Mouse (Mus musculus): ENCODE measurements around the gene Rbm43. TPM values are rescaled to one million over a fixed set of nuclear protein-coding genes. Genes with fewer than 3 reads are reported as not detected.

The Rbm43 gene
- 14.3 and 23.2 TPM in 2 replicates for polyA plus RNA-seq (2012; rRNA removed)

GRCm38 (mm10) chr2:51934574-51935334 is at the start of gene Rbm43:
Gene Rbm43, minus strand, starts transcription at chr2:51935163.
- H3K27ac ChIP-seq (ENCODE audit: control insufficient read depth, insufficient read depth, low read depth, low read length): peak within 1 kb of the TSS; percentile 40
- TF ChIP-seq CTCF (IDR thresholded peaks at IDR 0.05; ENCODE audit: control insufficient read depth, insufficient read depth, insufficient replicate concordance, low read depth, low read length) (no peak), POLR2A (IDR thresholded peaks at IDR 0.05; ENCODE audit: control insufficient read depth, low read depth, low read length) (peak; percentile 20; the same call in 1 of the 2 replicates)
- H3K27me3 ChIP-seq (ENCODE audit: control insufficient read depth, insufficient read depth, low read length): no peaks in the 10 kb centered on the region
- peak within 1 kb of the TSS; percentile 87 for H3K4me3 ChIP-seq (ENCODE audit: control insufficient read depth, low read depth, low read length)
- peaks cover 5% of the 10 kb centered on the region for H3K4me1 ChIP-seq (ENCODE audit: control insufficient read depth, insufficient read depth, low read length)
- no peaks in the 10 kb centered on the region for H3K36me3 ChIP-seq (ENCODE audit: control insufficient read depth, insufficient read depth, low read length)

GRCm38 (mm10) chr2:51982288-51982687 is 47.3 kb upstream of the Rbm43 start:
- Histone ChIP-seq H3K27ac (ENCODE audit: control insufficient read depth, insufficient read depth, low read depth, low read length) (no peak overlapping the region), H3K36me3 (ENCODE audit: control insufficient read depth, insufficient read depth, low read length) (no peaks in the 10 kb centered on the region), H3K4me3 (ENCODE audit: control insufficient read depth, low read depth, low read length) (no peak overlapping the region), H3K4me1 (ENCODE audit: control insufficient read depth, insufficient read depth, low read length) (peaks cover 9% of the 10 kb centered on the region), H3K27me3 (ENCODE audit: control insufficient read depth, insufficient read depth, low read length) (no peaks in the 10 kb centered on the region)
- no peak for TF ChIP-seq CTCF (IDR thresholded peaks at IDR 0.05; ENCODE audit: control insufficient read depth, insufficient read depth, insufficient replicate concordance, low read depth, low read length)

- Histone ChIP-seq H3K4me3 (ENCODE audit: control insufficient read depth, low read depth, low read length) (no peak overlapping the region), H3K36me3 (ENCODE audit: control insufficient read depth, insufficient read depth, low read length) (no peaks in the 10 kb centered on the region), H3K27ac (ENCODE audit: control insufficient read depth, insufficient read depth, low read depth, low read length) (no peak overlapping the region), H3K4me1 (ENCODE audit: control insufficient read depth, insufficient read depth, low read length) (peaks cover 9% of the 10 kb centered on the region), H3K27me3 (ENCODE audit: control insufficient read depth, insufficient read depth, low read length) (no peaks in the 10 kb centered on the region)
- no peak for TF ChIP-seq CTCF (IDR thresholded peaks at IDR 0.05; ENCODE audit: control insufficient read depth, insufficient read depth, insufficient replicate concordance, low read depth, low read length)
- TF ChIP-seq POLR2A (IDR thresholded peaks at IDR 0.05; ENCODE audit: control insufficient read depth, low read depth, low read length): no peak
Observed at GRCm38 (mm10) chr2:51981630-51982029, 46.7 kb upstream of the Rbm43 start.

GRCm38 (mm10) chr2:51973410-51973968 is 38.5 kb upstream of the Rbm43 start, which contains the start of gene Nmi:
Gene Nmi, minus strand, starts transcription at chr2:51973494.
- H3K27ac ChIP-seq (ENCODE audit: control insufficient read depth, insufficient read depth, low read depth, low read length): peak within 1 kb of the TSS; percentile 7
- H3K4me1 ChIP-seq (ENCODE audit: control insufficient read depth, insufficient read depth, low read length): peaks cover 2% of the 10 kb centered on the region; the same call in 1 of the 2 replicates
- H3K27me3 ChIP-seq (ENCODE audit: control insufficient read depth, insufficient read depth, low read length): no peaks in the 10 kb centered on the region
- TF ChIP-seq POLR2A (IDR thresholded peaks at IDR 0.05; ENCODE audit: control insufficient read depth, low read depth, low read length): no peak
- no peak for TF ChIP-seq CTCF (IDR thresholded peaks at IDR 0.05; ENCODE audit: control insufficient read depth, insufficient read depth, insufficient replicate concordance, low read depth, low read length)
- H3K36me3 ChIP-seq (ENCODE audit: control insufficient read depth, insufficient read depth, low read length): no peaks in the 10 kb centered on the region
- peak within 1 kb of the TSS; percentile 73 for H3K4me3 ChIP-seq (ENCODE audit: control insufficient read depth, low read depth, low read length)

GRCm38 (mm10) chr2:51972641-51973409 is 37.9 kb upstream of the Rbm43 start:
- H3K27me3 ChIP-seq (ENCODE audit: control insufficient read depth, insufficient read depth, low read length): no peaks in the 10 kb centered on the region

GRCm38 (mm10) chr2:51972142-51972541 is 37.2 kb upstream of the Rbm43 start:
- Histone ChIP-seq H3K27me3 (ENCODE audit: control insufficient read depth, insufficient read depth, low read length) (no peaks in the 10 kb centered on the region), H3K4me1 (ENCODE audit: control insufficient read depth, insufficient read depth, low read length) (peaks cover 2% of the 10 kb centered on the region; the same call in 1 of the 2 replicates), H3K4me3 (ENCODE audit: control insufficient read depth, low read depth, low read length) (no peak overlapping the region), H3K27ac (ENCODE audit: control insufficient read depth, insufficient read depth, low read depth, low read length) (no peak overlapping the region), H3K36me3 (ENCODE audit: control insufficient read depth, insufficient read depth, low read length) (no peaks in the 10 kb centered on the region)
- no peak for TF ChIP-seq POLR2A (IDR thresholded peaks at IDR 0.05; ENCODE audit: control insufficient read depth, low read depth, low read length)
- no peak for TF ChIP-seq CTCF (IDR thresholded peaks at IDR 0.05; ENCODE audit: control insufficient read depth, insufficient read depth, insufficient replicate concordance, low read depth, low read length)

More at GRCm38 (mm10) chr2:51972641-51973409, 37.9 kb upstream of the Rbm43 start:
- Histone ChIP-seq H3K27ac (ENCODE audit: control insufficient read depth, insufficient read depth, low read depth, low read length) (peak overlapping the region; percentile 7), H3K4me1 (ENCODE audit: control insufficient read depth, insufficient read depth, low read length) (peaks cover 2% of the 10 kb centered on the region; the same call in 1 of the 2 replicates), H3K36me3 (ENCODE audit: control insufficient read depth, insufficient read depth, low read length) (no peaks in the 10 kb centered on the region), H3K4me3 (ENCODE audit: control insufficient read depth, low read depth, low read length) (peak overlapping the region; percentile 73)
- TF ChIP-seq CTCF (IDR thresholded peaks at IDR 0.05; ENCODE audit: control insufficient read depth, insufficient read depth, insufficient replicate concordance, low read depth, low read length): no peak
- TF ChIP-seq POLR2A (IDR thresholded peaks at IDR 0.05; ENCODE audit: control insufficient read depth, low read depth, low read length): no peak; the same call in 1 of the 2 replicates

- no peaks in the 10 kb centered on the region for H3K36me3 ChIP-seq (ENCODE audit: control insufficient read depth, insufficient read depth, low read length)
- no peak overlapping the region for H3K27ac ChIP-seq (ENCODE audit: control insufficient read depth, insufficient read depth, low read depth, low read length)
- no peak overlapping the region for H3K4me3 ChIP-seq (ENCODE audit: control insufficient read depth, low read depth, low read length)
- peaks cover 2% of the 10 kb centered on the region; the same call in 1 of the 2 replicates for H3K4me1 ChIP-seq (ENCODE audit: control insufficient read depth, insufficient read depth, low read length)
- no peak for TF ChIP-seq POLR2A (IDR thresholded peaks at IDR 0.05; ENCODE audit: control insufficient read depth, low read depth, low read length)
- TF ChIP-seq CTCF (IDR thresholded peaks at IDR 0.05; ENCODE audit: control insufficient read depth, insufficient read depth, insufficient replicate concordance, low read depth, low read length): no peak
- H3K27me3 ChIP-seq (ENCODE audit: control insufficient read depth, insufficient read depth, low read length): no peaks in the 10 kb centered on the region
Observed at GRCm38 (mm10) chr2:51970897-51971296, 35.9 kb upstream of the Rbm43 start.
